Mouse (Mus musculus): Measurements from ENCODE around the gene Nup93.

Gene Nup93

DNA sequence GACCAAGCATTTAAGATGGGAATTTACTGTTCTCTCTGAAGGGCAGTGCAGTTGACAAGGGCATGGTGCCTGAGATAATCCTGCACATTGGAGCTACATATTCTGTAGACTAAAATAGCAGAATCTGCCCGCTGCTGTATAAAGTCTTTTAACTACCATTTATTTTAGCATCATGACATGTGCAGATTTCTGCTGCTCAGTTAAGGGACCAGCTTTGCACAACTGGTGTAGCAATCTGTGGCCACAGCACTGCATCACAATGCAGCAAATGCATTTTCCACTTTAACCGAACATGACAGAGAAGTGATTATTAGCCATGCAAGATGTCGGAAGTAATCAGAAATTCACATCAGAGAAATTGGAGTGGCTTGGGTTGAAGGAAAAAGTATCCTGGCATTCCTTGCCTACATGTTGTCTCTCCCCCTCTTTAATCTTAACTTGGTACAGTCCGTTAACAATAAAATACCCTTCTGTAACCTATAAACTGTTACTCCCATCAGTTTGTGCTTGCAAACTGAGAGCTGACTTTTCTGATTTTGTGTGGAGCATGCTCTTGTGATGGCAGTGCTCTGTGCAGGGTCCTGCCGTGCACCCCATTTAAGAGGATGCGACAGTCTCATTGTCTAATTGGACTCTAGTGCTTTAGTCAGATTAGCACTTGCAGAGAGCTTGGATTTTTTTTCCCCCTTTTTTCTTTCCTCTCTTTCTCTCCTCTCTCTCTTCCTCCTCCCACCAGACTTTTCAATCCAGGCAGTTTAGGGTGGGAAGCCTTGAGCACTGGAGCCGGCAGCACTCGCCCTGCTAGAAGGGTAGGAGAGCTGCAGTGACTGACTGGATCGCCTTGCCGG, 52.2 kb downstream of the Nup93 start:
- peak; percentile 12 for DNase-seq (ENCODE audit: low read depth, low spot score)

DNA sequence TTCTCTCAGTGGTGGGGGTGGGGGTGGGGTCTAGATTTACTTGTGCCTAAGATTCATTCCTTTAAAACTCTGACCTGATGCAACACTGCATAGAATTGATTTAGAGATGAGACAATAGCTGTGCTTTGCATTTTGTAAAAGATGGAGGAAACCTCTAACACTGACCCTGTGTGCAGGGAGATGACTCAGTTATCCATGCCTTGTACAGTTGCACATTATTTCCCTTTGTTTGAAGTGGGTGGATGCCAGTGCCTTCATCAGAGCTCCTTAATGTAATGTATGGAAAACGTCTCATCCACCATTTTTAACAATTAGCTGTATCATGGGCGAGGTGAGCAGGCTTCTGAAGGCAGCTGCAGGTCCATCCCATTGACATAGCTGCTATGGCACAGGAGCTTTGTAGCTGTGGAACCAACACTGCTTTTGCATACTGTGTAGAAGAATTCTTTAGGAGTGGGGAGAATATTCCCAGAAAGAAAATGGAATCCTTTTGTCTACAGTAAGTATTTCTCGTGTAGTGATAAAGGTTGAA, 54.1 kb downstream of the Nup93 start:
- no peak for DNase-seq (ENCODE audit: low read depth, low spot score)

DNA sequence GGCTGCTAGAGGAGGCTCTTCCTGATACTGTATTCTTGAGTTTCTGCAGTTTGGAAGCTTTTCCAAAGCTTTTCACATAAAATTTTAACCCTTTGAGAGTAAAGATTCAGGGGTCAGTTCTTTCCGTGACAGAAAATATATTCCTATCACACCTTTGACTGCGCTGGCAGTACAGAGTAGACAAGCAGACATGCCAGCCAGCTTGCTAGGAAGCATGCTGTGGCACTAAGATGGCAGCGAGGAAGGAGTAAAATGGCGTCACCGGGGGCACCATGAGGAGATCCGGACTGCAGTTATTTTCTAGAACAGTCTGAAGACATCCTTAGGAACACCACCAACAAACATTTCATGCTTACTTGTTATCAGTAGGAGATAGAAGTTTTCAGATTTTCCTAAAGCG, 55.9 kb downstream of the Nup93 start:
- DNase-seq (ENCODE audit: low read depth, low spot score), result no peak

DNA sequence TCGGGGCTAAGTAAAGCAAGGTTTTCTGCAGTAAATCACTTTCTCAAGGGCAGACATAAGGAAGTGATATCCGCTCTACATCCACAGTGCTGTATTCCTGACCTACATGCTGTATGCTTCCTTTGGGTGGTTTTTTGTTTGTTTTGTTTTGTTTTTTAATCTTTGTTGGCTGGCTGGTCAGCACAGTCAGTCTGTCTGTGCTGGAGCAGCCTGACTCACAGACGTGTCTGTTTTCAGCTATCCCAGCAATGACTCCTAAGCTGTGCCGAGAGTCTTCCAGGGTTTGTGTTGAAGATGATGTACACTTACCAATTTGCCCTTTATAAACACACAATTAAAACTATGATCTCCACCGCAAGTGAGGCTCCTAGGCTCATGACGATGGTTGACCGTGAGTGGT, 56.7 kb downstream of the Nup93 start:
- DNase-seq (ENCODE audit: low read depth, low spot score), result no peak

DNA sequence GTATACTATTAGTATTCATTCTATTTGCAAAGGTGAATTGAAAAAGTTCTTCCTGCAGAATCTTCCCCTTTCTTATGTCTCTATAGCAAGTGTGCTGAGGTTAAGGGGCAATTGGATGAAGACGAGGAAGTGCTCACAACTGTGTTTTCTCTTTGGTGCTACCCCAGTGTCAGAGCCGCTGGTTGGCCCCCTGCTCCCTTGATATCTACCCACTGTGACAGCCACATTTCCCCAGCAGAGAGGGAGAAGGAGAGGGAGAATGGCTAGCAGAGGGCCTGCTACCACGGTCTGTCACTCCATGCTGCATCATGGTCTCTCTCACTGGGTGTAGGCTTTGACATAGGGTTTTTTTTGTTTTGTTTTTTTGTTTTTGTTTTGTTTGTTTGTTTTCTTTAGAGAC, 58.2 kb downstream of the Nup93 start:
- no peak for DNase-seq (ENCODE audit: low read depth, low spot score)

DNA sequence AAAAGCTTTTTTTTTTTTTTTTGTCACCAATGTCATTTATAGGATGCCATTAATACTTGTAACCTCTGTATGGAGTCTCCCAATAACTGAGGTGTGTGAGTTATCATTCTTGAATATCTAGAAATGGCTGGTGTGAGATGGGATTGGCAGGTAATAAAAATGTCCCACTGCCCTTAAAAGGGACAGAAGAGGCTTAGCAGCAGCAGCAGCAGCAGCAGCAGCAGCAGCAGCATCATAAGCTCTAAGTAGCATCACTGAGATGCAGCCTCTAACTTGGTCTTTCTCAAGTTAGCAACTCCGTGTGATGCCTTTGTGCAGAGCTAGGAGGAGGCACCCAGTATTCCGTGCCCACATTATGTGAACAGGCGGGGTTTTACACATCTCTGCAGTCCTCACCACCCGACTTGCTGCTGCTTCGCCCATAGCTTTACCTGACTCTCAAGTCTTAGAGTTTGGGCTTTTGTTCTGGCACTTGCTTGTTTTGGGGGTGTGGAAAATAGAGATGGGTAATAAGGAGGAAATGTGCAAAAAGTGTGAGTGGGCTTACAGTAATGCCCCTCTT, 59.0 kb downstream of the Nup93 start:
- DNase-seq (ENCODE audit: low read depth, low spot score), result no peak

DNA sequence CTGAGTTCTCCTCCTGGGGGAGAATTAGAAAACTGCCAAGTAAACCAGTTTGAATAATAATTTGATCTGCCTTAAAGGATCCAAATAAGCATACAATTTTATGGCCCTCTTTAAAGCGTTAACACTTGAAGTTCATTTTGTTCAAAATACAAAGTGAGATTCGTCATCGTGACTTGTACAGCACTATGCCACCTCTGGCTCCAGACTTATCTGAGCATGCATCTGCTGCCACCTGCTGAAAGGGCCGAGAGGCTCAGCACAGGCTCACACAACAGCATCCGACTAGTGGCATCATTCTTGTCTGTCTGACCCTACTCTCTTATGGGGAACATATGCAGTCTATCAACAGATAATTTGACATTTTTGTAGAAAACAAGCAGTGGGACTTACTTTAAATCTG, 59.7 kb downstream of the Nup93 start:
- no peak for DNase-seq (ENCODE audit: low read depth, low spot score)

DNA sequence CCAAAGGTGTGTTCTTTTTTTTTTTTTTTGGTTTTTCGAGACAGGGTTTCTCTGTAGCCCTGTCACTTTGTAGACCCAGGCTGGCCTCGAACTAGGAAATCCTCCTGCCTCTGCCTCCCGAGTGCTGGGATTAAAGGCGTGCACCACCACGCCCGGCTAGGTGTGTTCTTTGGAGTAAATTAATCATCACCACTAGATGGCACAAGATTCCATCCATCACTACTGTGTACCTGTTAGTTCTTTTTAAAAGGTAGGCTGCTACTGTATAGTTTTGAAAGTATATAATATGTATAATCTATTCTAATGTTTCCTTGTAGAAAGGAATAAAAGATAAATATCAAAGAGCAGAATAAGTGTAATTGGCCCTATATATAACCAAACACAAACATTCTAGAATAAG, 63.9 kb downstream of the Nup93 start:
- peak; percentile 38 for DNase-seq (ENCODE audit: low read depth, low spot score)

DNA sequence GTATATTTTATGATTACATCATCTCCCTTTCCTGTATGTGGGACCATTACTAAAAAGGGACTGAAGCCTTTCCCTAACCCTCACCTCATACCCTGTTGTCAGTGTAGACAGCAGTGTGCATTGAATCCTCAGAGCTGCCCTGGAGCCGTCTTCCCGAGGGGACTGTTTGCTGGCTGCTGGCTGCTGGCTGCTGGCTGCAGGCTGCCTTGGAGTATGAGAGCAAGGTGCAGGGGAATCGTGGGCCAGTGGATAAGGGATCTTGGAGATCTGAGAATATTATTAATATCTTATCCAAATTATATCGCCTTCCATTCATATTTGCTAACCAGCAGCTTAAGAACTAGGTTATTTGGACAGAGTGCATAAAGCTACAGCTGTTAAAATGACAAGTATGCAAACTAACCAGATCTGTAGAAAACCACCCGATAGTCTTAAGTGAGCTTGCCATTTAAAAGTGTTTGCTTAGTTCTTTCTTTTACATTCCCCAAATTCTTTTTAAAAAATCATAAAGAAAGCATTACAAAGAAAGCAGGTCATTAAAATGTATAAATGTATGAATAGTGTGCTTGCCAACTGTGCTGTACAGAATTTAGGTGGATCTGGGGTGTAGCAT, 65.7 kb downstream of the Nup93 start:
- no peak for DNase-seq (ENCODE audit: low read depth, low spot score)

DNA sequence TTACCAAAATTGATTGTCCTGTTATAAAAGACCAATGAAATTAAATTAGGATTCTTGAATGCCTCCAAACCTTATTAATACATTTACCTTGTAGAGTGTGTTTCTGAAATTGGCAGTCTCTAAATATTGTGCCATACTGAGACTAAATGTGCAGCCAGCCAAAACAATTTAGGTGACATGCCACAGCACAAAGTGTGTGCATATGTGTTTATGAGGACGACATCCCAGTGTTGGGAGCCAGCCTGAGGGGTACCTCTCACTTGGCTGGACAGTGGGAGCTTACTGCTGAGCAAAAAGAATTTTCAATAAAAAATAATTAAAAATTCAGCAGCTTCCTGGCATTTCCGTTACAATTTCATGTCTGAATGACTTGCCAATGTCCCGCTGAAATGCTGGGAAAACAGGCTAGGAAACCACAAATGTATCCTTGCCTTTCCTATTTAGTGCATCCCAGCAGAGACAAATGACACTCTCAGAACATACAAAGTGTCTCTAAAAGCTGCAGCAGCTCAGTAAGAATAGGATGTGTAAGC, 68.2 kb downstream of the Nup93 start:
- DNase-seq (ENCODE audit: low read depth, low spot score), result no peak

DNA sequence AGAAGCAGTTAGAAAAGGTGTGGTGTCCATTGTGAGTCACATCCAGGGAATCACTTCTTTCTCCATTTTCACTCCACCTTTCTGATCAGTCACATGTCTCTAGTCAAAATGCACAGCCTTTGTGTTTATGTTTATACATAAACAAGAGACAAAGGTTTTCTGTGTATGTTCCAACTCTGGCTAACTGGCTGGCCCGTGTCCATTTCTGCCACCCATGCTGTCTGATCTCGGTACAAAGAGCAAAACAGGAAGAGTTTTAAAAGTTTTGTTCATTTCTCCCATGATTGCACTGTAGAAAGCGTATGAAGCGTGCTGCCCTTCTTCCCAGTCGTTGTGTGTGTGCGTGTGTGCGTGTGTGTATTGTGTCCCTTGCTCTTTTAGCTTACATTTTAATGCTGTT, 69.8 kb downstream of the Nup93 start:
- no peak for DNase-seq (ENCODE audit: low read depth, low spot score)

DNA sequence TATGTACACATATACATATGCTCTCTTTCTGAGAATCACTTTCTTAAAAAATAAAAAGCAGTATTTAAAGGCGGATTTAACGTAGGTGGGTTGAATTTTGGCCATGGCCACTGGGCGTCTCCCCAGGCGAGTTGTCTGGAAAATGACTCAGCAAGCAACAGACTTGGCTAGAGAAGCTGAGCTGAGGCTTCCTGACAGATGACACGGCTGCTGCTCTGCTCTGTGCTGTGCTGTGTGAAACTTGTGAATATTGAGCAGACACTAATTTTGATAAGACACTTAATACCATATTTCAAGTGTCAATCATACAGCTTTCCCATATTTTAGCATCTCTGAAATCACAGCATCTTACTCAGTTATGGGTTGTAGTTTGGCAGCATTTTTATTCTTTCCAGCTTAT, 76.2 kb downstream of the Nup93 start:
- no peak for DNase-seq (ENCODE audit: low read depth, low spot score)

DNA sequence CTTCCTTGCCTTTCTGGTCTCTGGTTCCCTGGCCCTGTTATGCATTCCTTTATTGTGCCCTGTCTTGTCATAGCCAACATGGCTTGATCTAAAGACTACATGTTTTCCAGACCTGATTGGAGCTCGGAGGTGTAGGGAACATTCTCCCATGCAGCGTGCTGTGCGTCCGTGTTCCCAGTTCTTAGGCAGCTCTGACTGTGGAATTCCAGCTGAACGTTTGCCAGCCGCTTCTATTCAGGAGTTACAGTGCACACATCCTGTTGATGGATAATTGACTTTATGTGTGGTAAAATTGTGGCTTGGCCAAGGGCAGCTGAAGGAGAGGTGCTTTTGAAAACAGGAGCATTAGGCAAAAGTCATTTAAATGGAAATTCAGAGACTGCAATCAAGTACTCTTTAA, 77.7 kb downstream of the Nup93 start:
- DNase-seq (ENCODE audit: low read depth, low spot score), result peak; percentile 18

DNA sequence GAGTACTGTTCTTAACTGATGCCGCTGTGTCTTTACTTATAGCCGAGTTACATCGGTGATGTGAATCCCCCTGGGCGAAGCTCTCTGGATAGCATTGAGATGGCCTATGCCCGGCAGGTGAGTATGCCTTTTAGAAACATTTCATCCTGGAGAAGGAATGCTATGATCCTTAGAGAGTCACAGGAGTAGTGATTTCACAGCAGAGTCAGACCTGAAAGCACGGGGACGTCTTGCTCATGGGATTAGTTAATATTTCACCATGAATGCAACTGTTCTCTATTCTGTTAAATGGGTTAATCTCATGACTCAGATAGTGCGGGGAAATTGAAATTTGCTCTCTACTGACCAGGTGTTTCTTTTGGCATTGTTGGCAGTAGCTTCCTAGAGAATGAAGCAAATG, 78.3 kb downstream of the Nup93 start:
- no peak for DNase-seq (ENCODE audit: low read depth, low spot score)

DNA sequence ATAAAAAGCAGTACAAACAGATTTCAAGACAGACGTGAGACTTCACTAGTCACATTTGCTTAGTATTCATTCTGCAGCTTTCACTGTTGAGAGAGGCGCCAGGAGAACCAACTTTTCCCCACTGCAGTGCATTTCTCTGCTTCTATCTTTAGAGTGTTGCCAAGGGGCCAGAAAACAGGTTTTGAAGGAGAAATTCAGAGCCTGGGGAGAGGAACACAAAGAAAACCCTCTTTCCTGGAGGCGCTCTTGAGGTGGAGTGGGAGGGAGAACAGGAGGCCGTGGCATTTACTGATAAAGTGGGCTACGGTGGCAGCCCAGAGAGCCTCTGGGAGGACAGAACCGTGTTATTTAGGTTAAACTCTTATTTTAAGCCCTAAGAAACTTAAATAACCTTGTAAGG, 81.3 kb downstream of the Nup93 start:
- no peak for DNase-seq (ENCODE audit: low read depth, low spot score)

DNA sequence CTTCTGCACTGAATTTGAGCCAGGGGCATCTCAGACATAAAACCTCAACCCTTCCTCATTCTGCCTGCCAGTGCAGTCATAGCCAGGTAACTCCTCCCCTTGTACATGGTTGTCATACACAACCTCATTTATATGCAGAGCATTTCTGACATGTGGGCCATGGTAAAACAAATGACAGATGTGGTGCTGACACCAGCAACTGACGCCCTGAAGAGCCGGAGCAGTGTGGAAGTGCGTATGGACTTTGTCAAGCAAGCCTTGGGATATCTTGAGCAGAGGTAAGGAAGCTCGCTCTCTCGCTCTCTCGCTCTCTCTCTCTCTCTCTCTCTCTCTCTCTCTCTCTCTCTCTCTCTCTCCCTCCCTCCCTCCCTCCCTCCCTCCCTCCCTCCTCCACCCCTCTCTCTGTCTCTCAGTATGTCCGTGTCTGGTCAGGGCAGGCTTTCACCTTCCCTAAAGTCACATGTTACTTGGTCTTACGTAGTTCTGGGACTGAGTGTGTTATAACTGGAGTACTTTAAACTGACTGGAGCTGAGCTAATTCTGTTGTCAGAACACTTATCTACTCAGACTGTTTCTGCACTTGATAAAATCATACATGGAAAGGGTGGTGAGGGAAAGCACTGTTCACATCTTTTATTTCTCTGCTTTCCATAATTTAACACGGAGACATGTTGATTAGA, 82.1 kb downstream of the Nup93 start:
- no peak for DNase-seq (ENCODE audit: low read depth, low spot score)

DNA sequence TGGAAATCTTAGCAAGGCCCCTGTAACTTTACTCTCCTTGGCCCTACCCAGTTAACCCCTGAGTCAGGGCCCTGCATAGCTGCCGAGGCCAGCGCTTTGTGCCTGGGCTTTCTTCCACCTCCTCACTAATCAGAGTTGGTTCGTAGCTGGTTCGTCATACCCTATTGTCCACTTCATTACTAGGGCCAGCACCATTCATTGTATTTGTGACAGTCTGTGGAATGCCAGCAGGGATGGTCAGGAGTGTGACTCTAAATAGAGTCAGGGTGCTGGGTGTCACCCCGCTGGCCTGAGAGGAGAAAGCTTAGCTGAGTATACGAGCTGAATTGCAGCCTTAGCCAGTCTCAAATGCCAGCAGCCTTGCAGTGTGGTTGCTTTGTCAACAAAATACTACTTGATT, 82.7 kb downstream of the Nup93 start:
- no peak for DNase-seq (ENCODE audit: low read depth, low spot score)

DNA sequence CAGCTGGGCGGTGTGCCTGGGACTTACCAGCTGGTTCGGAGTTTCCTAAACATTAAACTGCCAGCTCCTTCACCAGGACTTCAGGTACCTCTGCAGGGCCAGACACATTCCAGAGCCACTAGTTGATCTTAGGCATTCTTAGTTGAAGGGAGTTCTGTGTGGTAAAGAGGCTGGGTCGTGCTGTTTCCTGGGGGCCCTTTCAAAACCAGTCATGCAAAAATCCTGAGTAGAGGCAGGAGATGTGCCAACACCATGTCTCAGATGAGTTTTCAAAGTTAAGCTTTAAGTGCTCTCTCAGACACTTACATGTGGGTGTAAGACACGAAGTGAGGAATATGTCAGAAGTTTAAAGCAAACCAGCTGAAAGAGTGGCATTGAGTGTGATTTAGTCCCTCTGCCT, 86.4 kb downstream of the Nup93 start:
- DNase-seq (ENCODE audit: low read depth, low spot score), result no peak

DNA sequence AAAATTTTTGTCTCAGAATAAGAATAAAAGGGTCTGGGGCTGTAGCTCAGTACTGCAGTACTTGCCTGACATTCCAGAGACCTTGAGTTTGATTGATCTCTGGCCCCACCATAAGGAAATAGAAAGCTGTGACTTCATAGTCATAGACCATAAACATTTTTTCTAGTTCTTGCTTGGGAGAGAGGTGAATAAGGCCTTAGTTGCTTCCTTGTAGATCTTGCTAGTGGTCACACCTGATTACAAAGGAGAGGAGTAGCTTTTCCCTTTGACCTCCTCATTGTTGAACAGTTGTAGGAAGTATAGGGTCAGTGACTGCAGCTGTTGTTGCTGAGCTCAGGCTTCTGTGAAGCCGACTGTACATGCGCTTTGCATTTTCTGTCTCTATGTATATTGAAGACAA, 90.0 kb downstream of the Nup93 start:
- no peak for DNase-seq (ENCODE audit: low read depth, low spot score)

DNA sequence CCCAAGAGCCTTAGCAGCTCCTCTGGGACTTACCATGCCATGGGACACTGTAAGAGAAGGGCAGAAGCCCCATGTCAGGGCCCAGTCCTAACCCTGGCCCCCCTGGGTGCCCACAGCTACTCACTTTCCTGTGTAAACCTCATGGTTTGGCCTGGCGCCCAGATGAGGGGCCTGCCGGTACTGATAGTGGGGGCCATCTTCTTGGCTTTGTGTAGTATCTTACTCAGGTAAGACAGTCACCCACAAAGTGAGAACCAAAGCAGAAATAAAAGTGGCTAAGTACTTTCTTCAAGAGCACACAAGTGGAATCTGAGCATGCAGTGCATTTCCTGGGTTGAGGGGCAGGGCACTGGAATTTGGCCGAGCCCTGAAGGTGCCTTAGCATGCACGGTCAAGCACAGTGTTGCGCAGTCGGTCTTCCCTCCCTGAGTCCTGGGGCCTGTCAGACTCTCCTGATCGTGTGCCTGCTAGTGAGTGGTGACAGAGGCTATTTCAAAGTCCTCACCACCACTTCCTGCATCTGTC, 92.7 kb downstream of the Nup93 start:
- DNase-seq (ENCODE audit: low read depth, low spot score), result peak; percentile 21

DNA sequence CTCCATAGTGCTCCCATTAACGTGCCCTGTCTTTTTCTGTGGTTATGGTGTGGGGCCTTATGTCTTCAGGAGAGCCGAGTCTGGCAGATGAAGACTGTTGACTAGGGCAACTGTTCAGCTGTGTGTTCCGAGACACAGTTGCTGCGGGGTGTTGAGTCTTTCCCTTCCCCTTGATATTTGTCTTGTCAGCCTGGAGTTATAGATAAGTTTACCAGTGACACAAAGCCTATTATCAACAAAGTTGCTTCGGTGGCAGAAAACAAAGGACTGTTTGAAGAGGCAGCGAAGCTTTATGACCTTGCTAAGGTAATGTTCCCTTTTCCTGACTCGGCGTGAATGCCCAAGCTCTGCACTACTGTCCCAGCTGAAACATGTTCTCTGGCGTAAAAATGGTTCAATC, 93.3 kb downstream of the Nup93 start:
- no peak for DNase-seq (ENCODE audit: low read depth, low spot score)

DNA sequence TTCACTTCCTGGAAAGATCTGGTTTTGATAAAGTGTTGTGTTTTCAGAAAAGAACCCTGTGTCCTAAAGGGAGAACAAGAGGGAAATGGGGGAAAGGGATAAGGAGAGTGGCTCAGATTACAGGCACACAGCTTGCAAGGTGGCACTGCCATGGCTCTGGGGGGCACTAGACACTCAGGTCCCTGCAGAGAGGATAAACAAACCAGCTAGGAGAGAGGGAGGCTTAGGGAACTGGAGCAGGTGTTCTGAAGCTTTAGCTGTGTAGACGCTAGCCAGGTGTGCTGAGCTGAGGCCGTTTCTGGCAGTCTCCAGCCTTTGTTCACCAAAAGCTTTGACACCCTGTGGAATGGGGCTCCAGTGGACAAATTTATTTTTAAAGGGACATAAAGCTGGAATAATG, 99.7 kb downstream of the Nup93 start:
- DNase-seq (ENCODE audit: low read depth, low spot score), result no peak

Measured in ZHBTc4 (cell line).